Mouse (Mus musculus) lung, postnatal 0 days (tissue): ENCODE measurements at regions not wholly inside any gene's neighbourhood (a gene's known extent, or its start where the extent isn't known, plus 50 kb on each side); places are given as distances from the start of the nearest gene placed in this dataset.
A peak's percentile ranks its signal among the peaks of the same experiment; 100 is the strongest.

Source experiments
- CTCF ChIP-seq: IDR thresholded peaks from 2 replicates; pipeline ENCODE4 v1.5.1; 2016; ENCODE audit warnings: antibody characterized with exemption, mild to moderate bottlenecking
- EP300 ChIP-seq: IDR thresholded peaks from 2 replicates; pipeline ENCODE4 v1.6.1; 2016; ENCODE audit warnings: antibody characterized with exemption, mild to moderate bottlenecking, control low read depth

GRCm38 (mm10) chr12:26733822-26734557 lies 265.0 kb downstream of the Cmpk2 start:
- TF ChIP-seq CTCF (peak; percentile 42), EP300 (no peak)
